ENCODE assay signal across 9 mouse cellular contexts in the genomic region with DNA sequence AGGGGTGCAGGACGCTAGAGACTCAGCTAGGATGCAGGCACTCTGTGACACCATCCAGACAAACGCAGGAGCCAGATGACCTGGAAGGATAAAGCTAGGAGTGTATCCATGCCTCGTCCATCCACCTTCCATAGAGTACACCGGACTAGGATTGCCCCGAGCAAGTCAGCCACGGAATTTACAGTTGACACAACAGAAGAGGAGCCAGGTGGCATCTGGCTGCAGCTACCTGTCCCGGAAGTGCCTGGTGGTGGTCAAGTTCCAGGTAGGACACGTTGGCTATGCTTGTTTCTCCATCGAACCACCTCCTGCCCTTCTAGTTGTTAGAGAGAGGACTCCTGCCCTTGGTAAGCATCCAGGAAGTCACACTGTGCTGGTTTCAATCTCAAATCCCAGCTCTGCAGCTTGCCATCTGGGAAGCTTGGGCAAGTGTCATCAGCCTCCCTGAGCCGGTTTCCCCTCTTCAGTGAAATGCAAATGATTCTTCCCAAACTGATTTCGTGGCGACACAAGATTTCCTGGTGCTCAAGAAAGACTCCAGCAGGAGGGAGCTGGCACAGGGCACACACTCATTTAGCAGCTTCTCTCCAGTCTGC. TPM values are rescaled to one million over a fixed set of nuclear protein-coding genes. Genes with fewer than 3 reads are reported as not detected.
A peak's percentile ranks its signal among the peaks of the same experiment; 100 is the strongest.
DNase-seq lines count a peak whose midpoint lies in the region; ATAC-seq and TF ChIP-seq lines count a peak whose summit lies in the region.
"Had no signal": no experiment of that assay in that cellular context is flagged by ENCODE, and none has a peak within 500 bp of the region (broad histone marks: within the 10 kb centered on the region; RNA-seq: fewer than 3 reads in every experiment).

No protein-coding gene starts in this region.

- no peak overlapping the region for H3K27ac ChIP-seq in heart, embryonic 16.5 days (ENCODE audit: low read length)
- peak overlapping the region; percentile 75 for H3K27ac ChIP-seq in cerebellum, adult 2 months (ENCODE audit: insufficient read depth, low read length)
- H3K27ac ChIP-seq in hindbrain, embryonic 10.5 days: peak overlapping the region; percentile 78; the same call in 1 of the 2 replicates
- no peak overlapping the region for H3K27ac ChIP-seq in midbrain, embryonic 12.5 days (replicated peaks)

- H3K36me3 ChIP-seq in heart, embryonic 16.5 days (ENCODE audit: control insufficient read depth, insufficient read depth): no peaks in the 10 kb centered on the region
- H3K36me3 ChIP-seq in hindbrain, embryonic 10.5 days: no peaks in the 10 kb centered on the region
- H3K36me3 ChIP-seq in midbrain, embryonic 12.5 days: no peaks in the 10 kb centered on the region
- H3K36me3 ChIP-seq: G1E had no signal

- H3K4me1 ChIP-seq in heart, embryonic 16.5 days (ENCODE audit: control insufficient read depth, insufficient read depth, low read length): peaks cover 16% of the 10 kb centered on the region
- peaks cover 15% of the 10 kb centered on the region for H3K4me1 ChIP-seq in cerebellum, adult 2 months (ENCODE audit: control insufficient read depth, insufficient read depth, low read length)
- H3K4me1 ChIP-seq in hindbrain, embryonic 10.5 days (replicated peaks): peaks cover 50% of the 10 kb centered on the region
- H3K4me1 ChIP-seq in midbrain, embryonic 12.5 days: peaks cover 30% of the 10 kb centered on the region

- no peak for DNase-seq in heart, adult 18-20 months
- DNase-seq in cerebellum, adult 2 months: peak; percentile 71 to 75
- DNase-seq in hindbrain, embryonic 10.5 days (ENCODE audit: low spot score): no peak
- no peak for DNase-seq in adrenal gland, postnatal 4 days (ENCODE audit: low spot score in 2 of 2)
- DNase-seq in layer of hippocampus, postnatal 25 days (ENCODE audit: extremely low spot score in 1 of 2, low spot score in 1 of 2): no peak
- DNase-seq in gastrocnemius, postnatal 36 days: no peak

- intact Hi-C loops in gastrocnemius, postnatal 36 days (cut with DNase I): no loop called here

- TF ChIP-seq POLR2A in cerebellum, adult 2 months (IDR thresholded peaks at IDR 0.05; ENCODE audit: borderline replicate concordance, insufficient read depth, low read length): 0 out of 2 replicates have a peak, but pooled peaks have one; percentile 14

- no peaks in the 10 kb centered on the region for H3K9me3 ChIP-seq in heart, embryonic 16.5 days (replicated peaks; ENCODE audit: control insufficient read depth, low read length)
- no peaks in the 10 kb centered on the region for H3K9me3 ChIP-seq in hindbrain, embryonic 10.5 days
- no peaks in the 10 kb centered on the region for H3K9me3 ChIP-seq in midbrain, embryonic 12.5 days

- H3K27me3 ChIP-seq in heart, embryonic 16.5 days (ENCODE audit: control insufficient read depth, insufficient read depth, low read length): peaks cover 53% of the 10 kb centered on the region
- H3K27me3 ChIP-seq in cerebellum, adult 2 months (ENCODE audit: control insufficient read depth, insufficient read depth, low read length): no peaks in the 10 kb centered on the region
- H3K27me3 ChIP-seq in hindbrain, embryonic 10.5 days (ENCODE audit: insufficient read depth, poor library complexity, severe bottlenecking): peaks cover 88% of the 10 kb centered on the region
- H3K27me3 ChIP-seq in midbrain, embryonic 12.5 days: peaks cover 84% of the 10 kb centered on the region

- H3K9ac ChIP-seq in heart, embryonic 16.5 days (ENCODE audit: low read length): peak overlapping the region; percentile 45; the same call in 1 of the 2 replicates
- peak overlapping the region; percentile 73; the same call in 1 of the 2 replicates for H3K9ac ChIP-seq in midbrain, embryonic 12.5 days (replicated peaks)

- WGBS in heart, embryonic 16.5 days: 6% methylated on average over 12 of the region's 12 CpGs
- 3% methylated on average over 12 of the region's 12 CpGs for WGBS in cerebellum, adult 2 months
- 4% methylated on average over 12 of the region's 12 CpGs for WGBS in hindbrain, embryonic 10.5 days
- WGBS in midbrain, embryonic 12.5 days: 5% methylated on average over 12 of the region's 12 CpGs

- peak overlapping the region; percentile 57 for H3K4me3 ChIP-seq in heart, embryonic 16.5 days (ENCODE audit: low read length)
- H3K4me3 ChIP-seq in cerebellum, adult 2 months (replicated peaks; ENCODE audit: insufficient read depth, low read depth, low read length): peak overlapping the region; percentile 74
- peak overlapping the region; percentile 76 for H3K4me3 ChIP-seq in hindbrain, embryonic 10.5 days
- peak overlapping the region; percentile 71 for H3K4me3 ChIP-seq in midbrain, embryonic 12.5 days

- no peak for TF ChIP-seq CTCF in cerebellum, adult 2 months (IDR thresholded peaks at IDR 0.05; ENCODE audit: borderline replicate concordance, insufficient read depth, low read depth, low read length)

- ATAC-seq in heart, embryonic 16.5 days (replicated peaks; ENCODE audit: extremely low read depth, insufficient read depth, low FRiP score): no peak
- peak; percentile 49; the same call in 1 of the 2 replicates for ATAC-seq in midbrain, embryonic 12.5 days (ENCODE audit: low FRiP score, low read depth)

- peak overlapping the region; percentile 92 for H3K4me2 ChIP-seq in heart, embryonic 16.5 days (ENCODE audit: low read depth, low read length)
- H3K4me2 ChIP-seq in midbrain, embryonic 12.5 days (replicated peaks): peak overlapping the region; percentile 100

RNA-seq across cellular contexts. Expression of a gene that starts 0.5 kb away (rescaled TPM):
- 0.51 and 1.1 TPM in 2 replicates for polyA plus RNA-seq in heart, embryonic 16.5 days (2015; fragmentation: Nextera tagmentation; extraction: Ambion mirVana)
- total RNA-seq in heart, adult 18-20 months (2021): 1 to 10 TPM; 1.8 to 2.0 TPM
- 278 and 294 TPM in 2 replicates for polyA plus RNA-seq in cerebellum, adult 2 months (2012; rRNA removed)
- polyA plus RNA-seq in hindbrain, embryonic 10.5 days (2016; fragmentation: Nextera tagmentation; extraction: Ambion mirVana): 2.3 and 6.1 TPM in 2 replicates
- polyA plus RNA-seq in midbrain, embryonic 12.5 days (2016; fragmentation: Nextera tagmentation; extraction: Ambion mirVana): 2.3 and 3.6 TPM in 2 replicates
- total RNA-seq in adrenal gland, postnatal 4 days (2021): 1 to 10 TPM; 4.5 to 5.0 TPM
- 100 to 1,000 TPM; 118 to 121 TPM for total RNA-seq in layer of hippocampus, postnatal 25 days (2021)
- total RNA-seq in gastrocnemius, postnatal 36 days (2021): 1 to 10 TPM; 1.3 to 1.4 TPM
- polyA plus RNA-seq: G1E had no signal

RNA-seq across cellular contexts. Expression of a gene that starts 36.7 kb away (rescaled TPM):
- 50.7 and 55.8 TPM in 2 replicates for polyA plus RNA-seq in heart, embryonic 16.5 days (2015; fragmentation: Nextera tagmentation; extraction: Ambion mirVana)
- 10 to 100 TPM; 81.5 to 82.4 TPM for total RNA-seq in heart, adult 18-20 months (2021)
- 66.0 and 80.2 TPM in 2 replicates for polyA plus RNA-seq in cerebellum, adult 2 months (2012; rRNA removed)
- polyA plus RNA-seq in hindbrain, embryonic 10.5 days (2016; fragmentation: Nextera tagmentation; extraction: Ambion mirVana): 59.5 and 71.1 TPM in 2 replicates
- polyA plus RNA-seq in midbrain, embryonic 12.5 days (2016; fragmentation: Nextera tagmentation; extraction: Ambion mirVana): 50.0 and 57.1 TPM in 2 replicates
- 100 to 1,000 TPM; 208 to 242 TPM for total RNA-seq in adrenal gland, postnatal 4 days (2021)
- 10 to 100 TPM; 75.6 to 86.5 TPM for total RNA-seq in layer of hippocampus, postnatal 25 days (2021)
- total RNA-seq in gastrocnemius, postnatal 36 days (2021): 100 to 1,000 TPM; 163 to 241 TPM

RNA-seq across cellular contexts. Expression of a gene that starts 40.9 kb away (rescaled TPM):
- polyA plus RNA-seq in heart, embryonic 16.5 days (2015; fragmentation: Nextera tagmentation; extraction: Ambion mirVana): 70.5 and 76.5 TPM in 2 replicates
- 10 to 100 TPM; 35.6 to 37.4 TPM for total RNA-seq in heart, adult 18-20 months (2021)
- 168 and 177 TPM in 2 replicates for polyA plus RNA-seq in cerebellum, adult 2 months (2012; rRNA removed)
- polyA plus RNA-seq in hindbrain, embryonic 10.5 days (2016; fragmentation: Nextera tagmentation; extraction: Ambion mirVana): 104 and 114 TPM in 2 replicates
- polyA plus RNA-seq in midbrain, embryonic 12.5 days (2016; fragmentation: Nextera tagmentation; extraction: Ambion mirVana): 76.7 and 79.0 TPM in 2 replicates
- total RNA-seq in adrenal gland, postnatal 4 days (2021): 10 to 100 TPM; 45.9 to 46.8 TPM
- 100 to 1,000 TPM in 1 of 2 experiments, 10 to 100 TPM in 1; 83.7 to 108 TPM for total RNA-seq in layer of hippocampus, postnatal 25 days (2021)
- total RNA-seq in gastrocnemius, postnatal 36 days (2021): 10 to 100 TPM; 27.9 to 28.2 TPM

RNA-seq across cellular contexts. Expression of a gene that starts 59.9 kb away (rescaled TPM):
- 20.7 and 22.6 TPM in 2 replicates for polyA plus RNA-seq in heart, embryonic 16.5 days (2015; fragmentation: Nextera tagmentation; extraction: Ambion mirVana)
- 10 to 100 TPM; 19.3 to 20.2 TPM for total RNA-seq in heart, adult 18-20 months (2021)
- 34.0 and 36.1 TPM in 2 replicates for polyA plus RNA-seq in cerebellum, adult 2 months (2012; rRNA removed)
- 66.9 and 74.6 TPM in 2 replicates for polyA plus RNA-seq in hindbrain, embryonic 10.5 days (2016; fragmentation: Nextera tagmentation; extraction: Ambion mirVana)
- 62.3 and 65.9 TPM in 2 replicates for polyA plus RNA-seq in midbrain, embryonic 12.5 days (2016; fragmentation: Nextera tagmentation; extraction: Ambion mirVana)
- 10 to 100 TPM; 35.1 to 39.1 TPM for total RNA-seq in adrenal gland, postnatal 4 days (2021)
- total RNA-seq in layer of hippocampus, postnatal 25 days (2021): 10 to 100 TPM; 26.8 to 30.9 TPM
- 1 to 10 TPM; 8.5 to 9.0 TPM for total RNA-seq in gastrocnemius, postnatal 36 days (2021)

Comparison
In these comparisons a context has a peak if more than half of its experiments do, and no peak if none do; other contexts are left out.
1. H3K27ac ChIP-seq: peak in cerebellum, adult 2 months (single experiment) and hindbrain, embryonic 10.5 days (single experiment); none in heart, embryonic 16.5 days (single experiment) and midbrain, embryonic 12.5 days (single experiment).
2. DNase-seq: peak in cerebellum, adult 2 months (2 of 2); none in heart, adult 18-20 months (0 of 2), hindbrain, embryonic 10.5 days (single experiment), adrenal gland, postnatal 4 days (0 of 2), layer of hippocampus, postnatal 25 days (0 of 2) and gastrocnemius, postnatal 36 days (0 of 2).
3. RNA of a gene that starts 0.5 kb away (total RNA-seq): 118 to 121 TPM in layer of hippocampus, postnatal 25 days; 4.5 to 5.0 TPM in adrenal gland, postnatal 4 days, 1.8 to 2.0 TPM in heart, adult 18-20 months and 1.3 to 1.4 TPM in gastrocnemius, postnatal 36 days; every median in the first group is over 10 times any median in the second.
4. Peak in every context shown above with its lines, with median percentiles within 50 percentile points of each other: H3K4me3 ChIP-seq.